In the genomic region with DNA sequence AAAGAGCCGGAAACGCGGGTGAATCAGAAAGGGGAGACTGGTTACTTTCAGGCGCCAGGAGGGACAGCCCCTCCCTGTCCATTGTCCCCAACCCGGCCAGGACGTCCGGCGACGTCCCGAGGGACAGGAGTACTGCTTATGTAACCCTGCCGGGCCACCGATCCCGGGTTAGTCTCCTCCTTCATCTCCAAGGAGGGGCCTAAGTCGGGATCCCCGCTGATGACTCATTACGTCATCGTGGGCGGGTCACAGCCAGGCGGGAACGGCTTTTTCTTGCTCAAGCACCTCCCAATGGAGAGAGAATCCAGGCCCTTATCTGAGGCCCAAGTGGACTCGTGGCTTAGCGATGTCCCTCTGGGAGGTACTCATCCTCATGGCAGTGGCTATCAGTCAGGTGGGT, we compare ENCODE assay signal across 8 mouse cellular contexts. TPM values are rescaled to one million over a fixed set of nuclear protein-coding genes. Genes with fewer than 3 reads are reported as not detected.
DNase-seq lines count a peak whose midpoint lies in the region; ATAC-seq and TF ChIP-seq lines count a peak whose summit lies in the region.

No protein-coding gene starts in this region.

- peak; percentile 52; the same call in 1 of the 2 replicates for ATAC-seq in hindbrain, postnatal 0 days
- ATAC-seq in megakaryocyte progenitor cell, adult 5-6 weeks (replicated peaks; ENCODE audit: poor library complexity), result peak; percentile 70
- no peak for ATAC-seq in inflammation-experienced regulatory T-cells, adult 6 months

- no peaks in the 10 kb centered on the region for H3K36me3 ChIP-seq in hindbrain, postnatal 0 days (ENCODE audit: insufficient read depth, low read length)

- peak; percentile 70; the same call in 1 of the 2 replicates for TF ChIP-seq POLR2A in cortical plate, adult 2 months (IDR thresholded peaks at IDR 0.05; ENCODE audit: extremely low read depth, insufficient read depth, low read length)

- H3K27me3 ChIP-seq in hindbrain, postnatal 0 days (ENCODE audit: insufficient read depth, low read length), result no peaks in the 10 kb centered on the region

- under 1% methylated on average over 22 of the region's 22 CpGs for WGBS in hindbrain, postnatal 0 days

- H3K9me3 ChIP-seq in hindbrain, postnatal 0 days (ENCODE audit: low read length), result no peaks in the 10 kb centered on the region

- H3K27ac ChIP-seq in cortical plate, adult 2 months (ENCODE audit: insufficient read depth, low read length), result peak overlapping the region; percentile 89
- H3K27ac ChIP-seq in hindbrain, postnatal 0 days, result peak overlapping the region; percentile 75; the same call in 1 of the 2 replicates

- intact Hi-C loops in left cerebral cortex, postnatal 14 days (cut with DNase I), result no loop called here

- TF ChIP-seq CTCF in cortical plate, adult 2 months (IDR thresholded peaks at IDR 0.05; ENCODE audit: extremely low read depth, insufficient read depth, low read length), result no peak
- TF ChIP-seq CTCF in hindbrain, postnatal 0 days (IDR thresholded peaks at IDR 0.05; ENCODE audit: low read depth), result no peak

- H3K4me1 ChIP-seq in cortical plate, adult 2 months (ENCODE audit: control insufficient read depth, insufficient read depth, low read length), result no peaks in the 10 kb centered on the region
- peaks cover 13% of the 10 kb centered on the region; the same call in 1 of the 2 replicates for H3K4me1 ChIP-seq in hindbrain, postnatal 0 days (ENCODE audit: insufficient read depth, low read length)

- H3K4me2 ChIP-seq in hindbrain, postnatal 0 days (ENCODE audit: low read depth, low read length), result peak overlapping the region; percentile 70

- H3K9ac ChIP-seq in hindbrain, postnatal 0 days (replicated peaks; ENCODE audit: low read length), result peak overlapping the region; percentile 31

- DNase-seq in adrenal gland, adult 18-20 months (ENCODE audit: low spot score in 2 of 2), result peak; percentile 83 to 84
- DNase-seq in gastrocnemius, adult 8-10 months (ENCODE audit: low spot score in 2 of 2), result peak; percentile 75 to 85
- DNase-seq in hindbrain, postnatal 0 days (ENCODE audit: low spot score), result peak; percentile 84
- DNase-seq in left cerebral cortex, postnatal 14 days (ENCODE audit: low spot score in 2 of 2), result peak; percentile 85
- DNase-seq in right cerebral cortex, postnatal 25 days, result peak; percentile 85

- peak overlapping the region; percentile 25 for H3K4me3 ChIP-seq in cortical plate, adult 2 months (ENCODE audit: insufficient read depth, low read length)
- H3K4me3 ChIP-seq in hindbrain, postnatal 0 days (ENCODE audit: low read length), result peak overlapping the region; percentile 38

RNA-seq across cellular contexts. Expression of a gene that starts 17.3 kb away (rescaled TPM):
- total RNA-seq in adrenal gland, adult 18-20 months (2021), result 10 to 100 TPM; 15.9 to 23.2 TPM
- 5.1 and 7.1 TPM in 2 replicates for polyA plus RNA-seq in cortical plate, adult 2 months (2012; rRNA removed)
- total RNA-seq in gastrocnemius, adult 8-10 months (2022), result under 1 TPM; 0.16 to 0.86 (median 0.30) TPM
- total RNA-seq in hindbrain, postnatal 0 days (2014; rRNA removed), result 0.31 and 1.0 TPM in 2 replicates
- polyA plus RNA-seq in hindbrain, postnatal 0 days (2015; fragmentation: Nextera tagmentation; extraction: Ambion mirVana), result 0.09 and 0.11 TPM in 2 replicates
- total RNA-seq in left cerebral cortex, postnatal 14 days (2021), result 10 to 100 TPM in 1 of 2 experiments, 1 to 10 TPM in 1; 7.6 to 10.7 TPM
- 18.2 and 28.4 TPM in 2 replicates for total RNA-seq in megakaryocyte progenitor cell, adult 5-6 weeks (2015)
- total RNA-seq in megakaryocyte progenitor cell, adult 5-6 weeks (2017), result 12.7 and 13.2 TPM in 2 replicates
- polyA plus RNA-seq in inflammation-experienced regulatory T-cells, adult 6 months (2017; shearing (Covaris generic)), result 1 to 10 TPM in 2 of 3 experiments, under 1 TPM in 1; 0.98 to 8.0 (median 2.0) TPM

RNA-seq across cellular contexts. Expression of a gene that starts 17.4 kb away (rescaled TPM):
- total RNA-seq in adrenal gland, adult 18-20 months (2021), result 10 to 100 TPM; 31.2 to 41.0 TPM
- polyA plus RNA-seq in cortical plate, adult 2 months (2012; rRNA removed), result 53.8 and 59.1 TPM in 2 replicates
- total RNA-seq in gastrocnemius, adult 8-10 months (2022), result 10 to 100 TPM; 27.1 to 33.7 (median 28.7) TPM
- 44.1 and 46.1 TPM in 2 replicates for total RNA-seq in hindbrain, postnatal 0 days (2014; rRNA removed)
- polyA plus RNA-seq in hindbrain, postnatal 0 days (2015; fragmentation: Nextera tagmentation; extraction: Ambion mirVana), result 69.0 and 74.2 TPM in 2 replicates
- total RNA-seq in left cerebral cortex, postnatal 14 days (2021), result 10 to 100 TPM; 42.7 to 44.0 TPM
- 26.5 and 32.3 TPM in 2 replicates for total RNA-seq in megakaryocyte progenitor cell, adult 5-6 weeks (2015)
- 24.4 and 29.8 TPM in 2 replicates for total RNA-seq in megakaryocyte progenitor cell, adult 5-6 weeks (2017)
- 10 to 100 TPM; 51.1 to 68.7 (median 55.2) TPM for polyA plus RNA-seq in inflammation-experienced regulatory T-cells, adult 6 months (2017; shearing (Covaris generic))

RNA-seq across cellular contexts. Expression of a gene that starts 32.2 kb away (rescaled TPM):
- 10 to 100 TPM; 13.3 to 13.7 TPM for total RNA-seq in adrenal gland, adult 18-20 months (2021)
- polyA plus RNA-seq in cortical plate, adult 2 months (2012; rRNA removed), result 14.4 and 14.6 TPM in 2 replicates
- 10 to 100 TPM in 3 of 4 experiments, 1 to 10 TPM in 1; 8.9 to 13.9 (median 11.2) TPM for total RNA-seq in gastrocnemius, adult 8-10 months (2022)
- 11.1 and 12.4 TPM in 2 replicates for total RNA-seq in hindbrain, postnatal 0 days (2014; rRNA removed)
- polyA plus RNA-seq in hindbrain, postnatal 0 days (2015; fragmentation: Nextera tagmentation; extraction: Ambion mirVana), result 17.9 and 19.3 TPM in 2 replicates
- total RNA-seq in left cerebral cortex, postnatal 14 days (2021), result 10 to 100 TPM; 20.6 to 20.9 TPM
- 11.1 and 13.6 TPM in 2 replicates for total RNA-seq in megakaryocyte progenitor cell, adult 5-6 weeks (2015)
- total RNA-seq in megakaryocyte progenitor cell, adult 5-6 weeks (2017), result 24.8 and 27.4 TPM in 2 replicates
- 10 to 100 TPM in 2 of 3 experiments, 1 to 10 TPM in 1; 8.9 to 22.4 (median 17.6) TPM for polyA plus RNA-seq in inflammation-experienced regulatory T-cells, adult 6 months (2017; shearing (Covaris generic))

RNA-seq across cellular contexts. Expression of a gene that starts 32.4 kb away (rescaled TPM):
- 1 to 10 TPM; 5.9 to 6.7 TPM for total RNA-seq in adrenal gland, adult 18-20 months (2021)
- 5.0 and 5.4 TPM in 2 replicates for polyA plus RNA-seq in cortical plate, adult 2 months (2012; rRNA removed)
- 1 to 10 TPM; 2.8 to 6.3 (median 4.1) TPM for total RNA-seq in gastrocnemius, adult 8-10 months (2022)
- total RNA-seq in hindbrain, postnatal 0 days (2014; rRNA removed), result 0.68 and 1.0 TPM in 2 replicates
- 1.0 and 1.2 TPM in 2 replicates for polyA plus RNA-seq in hindbrain, postnatal 0 days (2015; fragmentation: Nextera tagmentation; extraction: Ambion mirVana)
- total RNA-seq in left cerebral cortex, postnatal 14 days (2021), result 1 to 10 TPM; 6.0 to 6.7 TPM
- 6.3 and 7.2 TPM in 2 replicates for total RNA-seq in megakaryocyte progenitor cell, adult 5-6 weeks (2015)
- 0.74 and 1.2 TPM in 2 replicates for total RNA-seq in megakaryocyte progenitor cell, adult 5-6 weeks (2017)
- polyA plus RNA-seq in inflammation-experienced regulatory T-cells, adult 6 months (2017; shearing (Covaris generic)), result not detected

RNA-seq across cellular contexts. Expression of a gene that starts 44.7 kb away (rescaled TPM):
- 1 to 10 TPM; 5.0 to 8.6 TPM for total RNA-seq in adrenal gland, adult 18-20 months (2021)
- polyA plus RNA-seq in cortical plate, adult 2 months (2012; rRNA removed), result 140 TPM in 2 replicates
- total RNA-seq in gastrocnemius, adult 8-10 months (2022), result 1,000 to 10,000 TPM; 1,093 to 1,223 (median 1,133) TPM
- 151 and 155 TPM in 2 replicates for total RNA-seq in hindbrain, postnatal 0 days (2014; rRNA removed)
- 98.4 and 101 TPM in 2 replicates for polyA plus RNA-seq in hindbrain, postnatal 0 days (2015; fragmentation: Nextera tagmentation; extraction: Ambion mirVana)
- total RNA-seq in left cerebral cortex, postnatal 14 days (2021), result 100 to 1,000 TPM; 115 to 123 TPM
- not detected in 2 replicates for total RNA-seq in megakaryocyte progenitor cell, adult 5-6 weeks (2015)
- not detected in 2 replicates for total RNA-seq in megakaryocyte progenitor cell, adult 5-6 weeks (2017)
- not detected for polyA plus RNA-seq in inflammation-experienced regulatory T-cells, adult 6 months (2017; shearing (Covaris generic))
